Mouse (Mus musculus) lung, adult 2 months (tissue): ENCODE results near the gene Nudt4. TPM values are rescaled to one million over a fixed set of nuclear protein-coding genes. Genes with fewer than 3 reads are reported as not detected.

ENCODE experiments used
- DNase-seq: peaks from one replicate; pipeline ENCODE4 v3.0.0; 2022
- H3K4me1 ChIP-seq: fragments of 200-500 bp; 2 replicates; pipeline ENCODE4 v1.6.1; 2011; ENCODE audit warnings: low read length; ENCODE audit not compliant: control insufficient read depth, insufficient read depth
- H3K4me3 ChIP-seq: fragments of 200-500 bp; replicated peaks from 2 replicates; pipeline ENCODE3; 2011; ENCODE audit warnings: low read depth, mild to moderate bottlenecking, control low read depth, low read length; ENCODE audit errors: extremely low read depth
- CTCF ChIP-seq: fragments of 200-500 bp; IDR thresholded peaks from 2 replicates; pipeline ENCODE4 v1.5.1; 2011; ENCODE audit warnings: mild to moderate bottlenecking, low read length, control low read depth; ENCODE audit not compliant: insufficient read depth
- POLR2A ChIP-seq: fragments of 200-500 bp; IDR thresholded peaks from 2 replicates; pipeline ENCODE4 v1.6.1; 2011; ENCODE audit warnings: low read depth, mild to moderate bottlenecking, control low read depth, low read length, borderline replicate concordance; ENCODE audit errors: extremely low read depth
- WGBS: fragments of 180-500 bp; shearing (Covaris S2); methylation state at CpG from one replicate; pipeline ENCODE4 v1.1.7; 2018; 5-methylcytosine and 5-hydroxymethylcytosine counted together
- polyA plus RNA-seq: library from polyadenylated mRNA; depleted of rRNA; stranded (reverse); fragments of >200 nt; gene quantifications from 2 replicates; pipeline ENCODE4 v1.2.3, GENCODE M21; 2012

Gene Nudt4
- polyA plus RNA-seq, 1 experiment = 22.5 TPM

GRCm38 (mm10) chr10:95544004-95544403 is 19.9 kb downstream of the Nudt4 start:
- TF ChIP-seq CTCF (no peak), POLR2A (no peak)

GRCm38 (mm10) chr10:95543377-95543776 is 20.6 kb downstream of the Nudt4 start:
- Histone ChIP-seq H3K4me1 (peaks cover 4% of the 10 kb centered on the region; the same call in 1 of the 2 replicates), H3K4me3 (no peak overlapping the region)
- TF ChIP-seq CTCF = no peak
- no peak for TF ChIP-seq POLR2A
- no peak for DNase-seq
- WGBS = 81% methylated on average over 2 of the region's 2 CpGs

More at GRCm38 (mm10) chr10:95544004-95544403, 19.9 kb downstream of the Nudt4 start:
- no peak for DNase-seq
- no peak overlapping the region for H3K4me3 ChIP-seq
- H3K4me1 ChIP-seq = peaks cover 4% of the 10 kb centered on the region; the same call in 1 of the 2 replicates

GRCm38 (mm10) chr10:95542916-95543315 is 21.0 kb downstream of the Nudt4 start:
- 73% methylated on average over 4 of the region's 4 CpGs for WGBS
- no peak for DNase-seq
- Histone ChIP-seq H3K4me1 (no peaks in the 10 kb centered on the region; the same call in 1 of the 2 replicates), H3K4me3 (no peak overlapping the region)
- TF ChIP-seq POLR2A = no peak
- TF ChIP-seq CTCF = no peak

- H3K4me3 ChIP-seq = no peak overlapping the region
- WGBS = 81% methylated on average over 3 of the region's 3 CpGs
- DNase-seq = no peak
- TF ChIP-seq CTCF (no peak), POLR2A (no peak)
- no peaks in the 10 kb centered on the region for H3K4me1 ChIP-seq
Observed at GRCm38 (mm10) chr10:95539841-95540240, 24.1 kb downstream of the Nudt4 start.

GRCm38 (mm10) chr10:95539260-95539659 is 24.7 kb downstream of the Nudt4 start:
- 59% methylated on average over 3 of the region's 3 CpGs for WGBS
- Histone ChIP-seq H3K4me3 (no peak overlapping the region), H3K4me1 (no peaks in the 10 kb centered on the region)
- DNase-seq = no peak
- TF ChIP-seq CTCF (no peak), POLR2A (no peak)

- TF ChIP-seq CTCF (no peak), POLR2A (no peak)
- no peak overlapping the region for H3K4me3 ChIP-seq
- no peak for DNase-seq
- 75% methylated on average over 6 of the region's 6 CpGs for WGBS
- peaks cover 5% of the 10 kb centered on the region; the same call in 1 of the 2 replicates for H3K4me1 ChIP-seq
Observed at GRCm38 (mm10) chr10:95536222-95536541, 27.8 kb downstream of the Nudt4 start.

GRCm38 (mm10) chr10:95535399-95536221 is 28.3 kb downstream of the Nudt4 start:
- DNase-seq = no peak
- H3K4me3 ChIP-seq = no peak overlapping the region
- WGBS = 88% methylated on average over 8 of the region's 8 CpGs
- TF ChIP-seq CTCF (no peak), POLR2A (no peak)
- H3K4me1 ChIP-seq = peaks cover 5% of the 10 kb centered on the region

- no peak for DNase-seq
- Histone ChIP-seq H3K4me3 (no peak overlapping the region), H3K4me1 (peaks cover 15% of the 10 kb centered on the region)
- WGBS = 60% methylated on average over 7 of the region's 7 CpGs
- TF ChIP-seq CTCF (no peak), POLR2A (no peak)
Observed at GRCm38 (mm10) chr10:95533382-95533781, 30.6 kb downstream of the Nudt4 start.

- WGBS = 82% methylated on average over 5 of the region's 5 CpGs
- DNase-seq = no peak
- Histone ChIP-seq H3K4me3 (no peak overlapping the region), H3K4me1 (peaks cover 16% of the 10 kb centered on the region)
- TF ChIP-seq CTCF (no peak), POLR2A (no peak)
Observed at GRCm38 (mm10) chr10:95532916-95533315, 31.0 kb downstream of the Nudt4 start.

GRCm38 (mm10) chr10:95530551-95531121 is 33.3 kb downstream of the Nudt4 start:
- H3K4me3 ChIP-seq = no peak overlapping the region
- 68% methylated on average over 2 of the region's 2 CpGs for WGBS
- TF ChIP-seq CTCF (no peak), POLR2A (no peak)
- DNase-seq = no peak
- H3K4me1 ChIP-seq = peaks cover 26% of the 10 kb centered on the region
